Mouse (Mus musculus) hindbrain, postnatal 0 days (tissue): ENCODE results near the gene Klhdc10. TPM values are rescaled to one million over a fixed set of nuclear protein-coding genes. Genes with fewer than 3 reads are reported as not detected.

ENCODE experiments used
- ATAC-seq: fragments of 200-750 bp; cut with Nextera tagmentation; 2 replicates; pipeline ENCODE4 v1.8.0; 2017; ENCODE audit warnings: mild to moderate bottlenecking, moderate TSS enrichment, moderate library complexity
- DNase-seq: peaks from one replicate; pipeline ENCODE4 v3.0.0-alpha.2; 2015; ENCODE audit warnings: low spot score
- H3K27ac ChIP-seq: fragments of 300-500 bp; sonication (generic); 2 replicates; pipeline ENCODE4 v1.5.1; 2014; ENCODE audit warnings: mild to moderate bottlenecking
- H3K27me3 ChIP-seq: fragments of 300-500 bp; sonication (generic); 2 replicates; pipeline ENCODE4 v1.6.1; 2014; ENCODE audit warnings: low read length, mixed read lengths; ENCODE audit not compliant: insufficient read depth
- H3K36me3 ChIP-seq: fragments of 300-500 bp; sonication (generic); 2 replicates; pipeline ENCODE4 v1.6.1; 2014; ENCODE audit warnings: low read length, mixed read lengths; ENCODE audit not compliant: insufficient read depth
- H3K4me1 ChIP-seq: fragments of 300-500 bp; sonication (generic); 2 replicates; pipeline ENCODE4 v1.6.1; 2014; ENCODE audit warnings: antibody characterized with exemption, low read length, mixed read lengths; ENCODE audit not compliant: insufficient read depth
- H3K4me2 ChIP-seq: fragments of 300-500 bp; sonication (generic); 2 replicates; pipeline ENCODE4 v1.6.1; 2014; ENCODE audit warnings: low read depth, mild to moderate bottlenecking, low read length, moderate library complexity, mixed read lengths
- H3K4me3 ChIP-seq: fragments of 300-500 bp; sonication (generic); 2 replicates; pipeline ENCODE4 v1.5.1; 2014; ENCODE audit warnings: low read length
- H3K9ac ChIP-seq: fragments of 300-500 bp; sonication (generic); replicated peaks from 2 replicates; pipeline ENCODE4 v1.6.1; 2014; ENCODE audit warnings: mild to moderate bottlenecking, low read length, moderate library complexity, mixed read lengths
- H3K9me3 ChIP-seq: fragments of 300-500 bp; sonication (generic); 2 replicates; pipeline ENCODE4 v1.6.1; 2016; ENCODE audit warnings: low read length, mixed read lengths
- CTCF ChIP-seq: IDR thresholded peaks from 2 replicates; pipeline ENCODE4 v1.5.1; 2016; ENCODE audit warnings: antibody characterized with exemption, control low read depth, low read depth
- whole genome bisulfite sequencing: fragments of 180-500 bp; shearing (Covaris S2); extraction: QIAGEN DNeasy Blood & Tissue Kit; methylation state at CpG from one replicate; pipeline ENCODE4 v1.1.7; 2014; 5-methylcytosine and 5-hydroxymethylcytosine counted together
- polyA plus RNA-seq: library from polyadenylated mRNA; unstranded; fragments of >200 nt; fragmentation: Nextera tagmentation; extraction: Ambion mirVana; gene quantifications from 2 replicates; pipeline ENCODE4 v1.2.1, GENCODE M21; 2015
- total RNA-seq: library from RNA; depleted of rRNA; stranded (reverse); fragments of >200 nt; gene quantifications from 2 replicates; pipeline ENCODE4 v1.2.3, GENCODE M21; 2014

Klhdc10 gene
- total and polyA plus RNA-seq, 2 experiments from 2014 or later = 23.2 to 103 TPM

DNA sequence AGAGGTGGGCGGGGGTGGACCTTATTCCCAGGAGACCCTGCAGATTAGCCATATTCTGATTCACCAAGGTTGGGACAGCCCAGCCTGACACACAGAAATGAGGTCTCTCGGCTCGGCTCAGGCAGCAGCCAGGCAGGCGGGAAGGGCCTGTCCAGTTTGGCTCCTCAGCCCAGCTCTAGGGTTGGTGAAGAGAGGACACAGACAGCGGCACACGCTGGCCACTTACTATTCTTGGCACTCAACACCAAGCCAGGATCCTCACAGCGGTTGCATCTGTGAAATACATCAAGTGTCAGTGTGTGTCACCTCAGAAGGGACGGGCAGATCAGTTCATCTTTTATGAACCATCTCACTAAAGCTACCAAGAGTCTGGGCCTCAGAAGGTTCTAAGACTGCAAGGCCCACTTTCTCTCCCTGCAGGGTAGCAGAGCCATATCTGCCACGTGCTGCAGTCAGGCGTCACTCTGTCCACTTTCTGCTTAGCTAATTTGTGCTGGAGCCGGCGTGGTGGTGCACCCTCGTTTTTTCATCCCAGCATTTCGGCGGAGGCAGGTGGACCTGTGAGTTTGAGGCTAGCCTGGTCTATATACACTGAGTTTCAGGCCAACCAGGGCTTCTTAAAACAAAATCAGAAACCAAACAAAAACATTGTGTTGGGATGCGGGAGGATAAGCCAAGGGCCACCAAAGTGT, 57.5 kb downstream of the Klhdc10 start:
- DNase-seq (peak; percentile 34), ATAC-seq (no peak)
- Histone ChIP-seq H3K36me3 (peaks cover 3% of the 10 kb centered on the region; the same call in 1 of the 2 replicates), H3K27me3 (no peaks in the 10 kb centered on the region), H3K27ac (peak overlapping the region; percentile 96), H3K9me3 (no peaks in the 10 kb centered on the region), H3K4me2 (peak overlapping the region; percentile 58), H3K4me1 (peaks cover 25% of the 10 kb centered on the region), H3K9ac (peak overlapping the region; percentile 55), H3K4me3 (peak overlapping the region; percentile 36)
- 61% methylated on average over 16 of the region's 16 CpGs for WGBS
- no peak for TF ChIP-seq CTCF

DNA sequence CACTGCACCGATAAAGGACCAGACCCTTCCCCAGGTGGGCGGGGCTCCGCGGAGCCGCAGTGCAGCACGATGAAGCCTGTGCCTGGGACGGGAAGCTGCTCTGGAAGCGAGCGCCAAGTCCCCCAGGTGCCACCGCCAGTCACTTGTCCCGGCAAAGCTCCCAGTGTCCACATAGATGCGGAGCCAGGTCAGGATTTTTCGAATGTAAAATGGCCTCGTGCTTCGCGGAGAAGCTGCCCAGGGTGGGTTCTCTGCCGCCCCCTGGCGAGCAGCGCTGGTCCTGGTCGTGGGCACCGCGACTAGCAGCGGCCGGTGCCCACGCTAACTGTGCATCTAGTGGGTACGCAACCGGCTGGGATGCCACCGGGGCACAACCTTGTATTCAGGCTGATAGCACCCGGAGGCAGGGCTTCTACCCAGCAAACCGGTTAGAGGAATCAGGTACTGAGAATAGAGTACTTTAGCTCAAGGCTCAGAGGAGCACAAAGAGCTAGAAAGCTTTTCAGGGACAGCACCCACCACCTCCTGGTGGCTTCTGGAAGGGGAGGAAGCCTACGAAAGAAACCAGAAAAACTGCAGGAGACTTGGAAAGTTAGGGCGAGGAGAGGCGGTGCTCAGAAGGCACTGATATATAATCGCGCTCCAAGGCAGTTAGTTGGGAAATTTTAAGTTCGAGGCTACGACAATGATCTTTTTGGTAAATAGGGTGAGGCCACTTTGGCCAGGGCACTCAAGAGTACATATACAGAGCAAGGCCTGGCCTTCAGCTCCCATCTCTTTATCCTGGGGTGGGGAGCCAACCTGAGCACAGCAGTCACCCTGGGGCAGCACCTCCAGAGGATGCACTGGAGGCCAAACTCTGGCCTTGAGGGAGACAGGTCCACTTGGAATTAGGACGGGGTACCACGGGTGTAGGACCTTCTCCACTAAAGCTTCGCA, 58.4 kb downstream of the Klhdc10 start:
- ATAC-seq (peak; percentile 41), DNase-seq (peak; percentile 90)
- Histone ChIP-seq H3K4me2 (peak overlapping the region; percentile 58), H3K4me1 (peaks cover 25% of the 10 kb centered on the region), H3K9me3 (no peaks in the 10 kb centered on the region), H3K4me3 (peak overlapping the region; percentile 36), H3K9ac (peak overlapping the region; percentile 55), H3K27ac (peak overlapping the region; percentile 96), H3K27me3 (no peaks in the 10 kb centered on the region), H3K36me3 (peaks cover 3% of the 10 kb centered on the region; the same call in 1 of the 2 replicates)
- TF ChIP-seq CTCF = peak; percentile 85
- 6% methylated on average over 40 of the region's 40 CpGs for WGBS

DNA sequence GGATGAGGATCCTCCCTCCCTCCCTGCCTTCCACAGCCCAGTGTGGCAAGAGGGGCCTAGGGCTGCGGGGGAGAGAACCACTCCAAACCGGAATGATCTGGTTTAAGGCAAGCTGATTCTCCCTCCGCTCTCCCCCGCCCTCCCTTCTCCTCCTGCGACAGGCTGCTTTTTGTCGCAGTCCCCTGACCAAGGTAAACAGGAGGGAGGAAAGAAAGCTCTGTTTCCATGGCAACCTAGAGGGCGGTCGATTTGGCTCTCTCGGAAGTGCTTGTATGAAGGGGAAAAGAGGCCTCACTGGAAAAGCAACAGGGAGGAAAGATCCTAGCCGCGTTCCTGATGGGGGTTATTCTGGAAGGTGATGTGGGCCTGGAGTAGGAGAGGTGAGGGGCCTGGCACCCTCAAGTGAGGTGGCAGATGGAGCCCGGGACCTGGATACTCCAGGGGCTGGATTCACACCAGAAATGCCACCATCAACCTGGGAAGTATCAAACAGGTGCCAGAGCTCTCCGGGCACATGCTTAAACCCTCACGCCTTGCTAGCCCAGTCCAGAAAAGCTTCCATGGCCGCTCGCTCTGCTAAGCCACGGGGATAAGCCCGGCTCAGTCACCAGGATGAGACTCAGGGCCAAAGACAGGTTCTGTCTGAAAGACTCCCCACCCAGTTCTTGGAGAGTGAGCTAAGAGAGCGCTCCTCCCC, 59.2 kb downstream of the Klhdc10 start:
- DNase-seq (peak; percentile 96), ATAC-seq (peak; percentile 97)
- Histone ChIP-seq H3K4me3 (no peak overlapping the region), H3K27me3 (no peaks in the 10 kb centered on the region), H3K4me1 (peaks cover 25% of the 10 kb centered on the region), H3K27ac (peak overlapping the region; percentile 96), H3K9me3 (no peaks in the 10 kb centered on the region), H3K36me3 (no peaks in the 10 kb centered on the region), H3K4me2 (peak overlapping the region; percentile 58), H3K9ac (peak overlapping the region; percentile 55)
- 14% methylated on average over 19 of the region's 19 CpGs for WGBS
- TF ChIP-seq CTCF = no peak

DNA sequence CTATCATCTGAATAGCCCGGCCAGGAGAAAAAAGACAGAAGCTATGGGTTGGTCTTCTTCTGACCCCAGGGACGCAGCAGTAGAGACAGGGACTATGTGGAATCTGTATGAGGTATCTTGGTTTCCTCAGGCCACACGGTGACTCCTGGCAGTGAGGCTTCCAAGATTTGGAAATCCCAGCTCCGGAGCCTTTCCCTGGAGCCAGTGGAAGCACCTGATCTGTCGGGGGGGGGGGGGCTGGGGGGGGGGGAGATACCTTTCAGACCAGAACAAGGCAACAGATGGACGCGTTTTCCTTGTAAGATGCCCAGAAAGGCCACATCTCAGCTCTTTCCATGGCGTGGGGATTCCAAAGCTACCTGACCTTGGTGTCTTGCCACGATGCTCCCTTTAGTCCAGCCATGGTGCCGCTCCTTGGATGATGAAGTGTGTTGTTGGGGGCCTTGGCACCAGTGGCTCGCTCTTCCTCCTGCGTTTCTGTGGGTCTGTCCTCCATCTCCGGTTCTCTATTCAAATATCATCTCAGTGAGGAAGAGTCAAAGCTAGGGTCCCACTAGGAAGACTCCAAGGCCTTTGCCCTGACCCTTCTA, 60.2 kb downstream of the Klhdc10 start:
- Histone ChIP-seq H3K9ac (no peak overlapping the region), H3K4me1 (peaks cover 25% of the 10 kb centered on the region), H3K9me3 (no peaks in the 10 kb centered on the region), H3K27me3 (no peaks in the 10 kb centered on the region), H3K4me3 (no peak overlapping the region), H3K36me3 (no peaks in the 10 kb centered on the region), H3K4me2 (no peak overlapping the region), H3K27ac (peak overlapping the region; percentile 96)
- ATAC-seq = no peak
- no peak for DNase-seq
- no peak for TF ChIP-seq CTCF
- WGBS = 95% methylated on average over 12 of the region's 13 CpGs

DNA sequence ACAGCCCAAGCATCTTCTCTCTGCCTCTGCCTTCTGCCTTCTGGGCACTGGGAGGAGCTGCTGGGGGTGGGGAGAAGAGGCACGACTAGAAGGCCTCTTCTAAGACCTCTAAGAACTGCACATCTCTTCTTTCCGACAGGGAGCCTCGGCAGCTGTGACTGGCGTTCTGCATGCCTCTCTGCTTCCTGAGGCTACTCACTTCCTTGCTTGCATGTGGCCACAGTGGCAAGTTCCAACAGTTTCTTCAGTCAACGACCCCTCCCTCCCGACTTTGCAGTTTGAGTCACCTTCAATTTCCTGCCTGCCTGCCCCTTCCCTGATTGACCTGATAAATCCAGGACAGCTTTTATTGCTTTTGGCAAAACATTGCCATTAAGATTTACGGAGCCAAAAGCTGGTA, 61.2 kb downstream of the Klhdc10 start:
- Histone ChIP-seq H3K4me2 (no peak overlapping the region), H3K36me3 (no peaks in the 10 kb centered on the region), H3K27ac (peak overlapping the region; percentile 51; the same call in 1 of the 2 replicates), H3K4me1 (peaks cover 25% of the 10 kb centered on the region), H3K27me3 (no peaks in the 10 kb centered on the region), H3K4me3 (no peak overlapping the region), H3K9me3 (no peaks in the 10 kb centered on the region), H3K9ac (no peak overlapping the region)
- 35% methylated on average over 7 of the region's 7 CpGs for WGBS
- TF ChIP-seq CTCF = no peak; the same call in 1 of the 2 replicates
- ATAC-seq (no peak), DNase-seq (no peak)

DNA sequence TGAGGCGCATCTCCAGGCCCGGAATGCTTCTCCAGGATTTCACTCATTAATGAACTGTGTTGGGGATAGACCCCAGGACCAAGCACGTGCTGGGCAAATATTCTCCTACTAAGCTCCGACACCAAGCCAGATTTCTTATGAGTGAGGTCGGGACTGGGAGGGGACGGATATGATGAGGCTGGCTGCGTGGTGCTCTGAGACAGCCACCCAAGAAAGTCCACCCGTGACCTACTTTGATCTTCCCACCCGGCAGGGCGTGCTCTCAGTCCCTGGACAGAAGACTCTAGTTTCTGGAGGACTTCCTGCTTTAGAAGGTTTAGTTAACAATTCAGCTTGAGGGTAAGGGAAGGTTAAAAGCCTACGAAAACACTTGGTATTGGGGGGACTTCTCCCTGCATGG, 63.9 kb downstream of the Klhdc10 start:
- Histone ChIP-seq H3K36me3 (no peaks in the 10 kb centered on the region), H3K9me3 (no peaks in the 10 kb centered on the region), H3K9ac (no peak overlapping the region), H3K4me3 (no peak overlapping the region), H3K4me1 (peaks cover 25% of the 10 kb centered on the region), H3K27me3 (no peaks in the 10 kb centered on the region), H3K27ac (no peak overlapping the region), H3K4me2 (no peak overlapping the region)
- ATAC-seq = no peak
- no peak for TF ChIP-seq CTCF
- WGBS = 88% methylated on average over 11 of the region's 11 CpGs
- DNase-seq = no peak
